Mouse (Mus musculus) heart, adult 2 months (tissue): ENCODE results near the gene Ano7.

Experiments used
- CTCF ChIP-seq: fragments of 200-600 bp; IDR thresholded peaks from 2 replicates; pipeline ENCODE4 v1.8.1; 2022; ENCODE audit warnings: antibody characterized with exemption, mild to moderate bottlenecking, moderate library complexity
- EP300 ChIP-seq: fragments of 200-500 bp; IDR thresholded peaks from 2 replicates; pipeline ENCODE4 v1.6.1; 2011; ENCODE audit warnings: low read depth, low read length, control low read depth; ENCODE audit not compliant: insufficient read depth

GRCm38 (mm10) chr1:93388906-93389305, 15.2 kb downstream of the Ano7 start:
- no peak for TF ChIP-seq EP300
- TF ChIP-seq CTCF = no peak
